In the genomic region with DNA sequence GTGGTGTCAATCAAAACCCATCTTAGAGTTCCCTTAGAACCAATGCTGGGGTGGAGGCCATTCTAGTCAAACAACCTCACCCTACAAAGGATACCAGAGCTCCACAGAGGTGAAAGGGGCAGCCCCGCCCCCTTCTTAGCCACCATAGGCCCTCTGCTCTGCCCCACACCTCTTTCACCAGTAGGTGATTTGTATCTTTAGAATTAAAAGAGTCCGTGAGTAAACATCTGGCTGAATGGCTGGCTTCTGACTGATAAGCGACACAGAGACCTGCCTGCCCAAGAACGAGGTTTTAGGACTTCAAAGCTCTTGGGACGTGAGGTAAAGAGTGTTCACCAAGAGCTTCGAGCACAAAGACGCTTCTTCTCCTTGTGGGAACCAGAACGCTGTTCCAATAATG, we compare ENCODE assay signal across 14 mouse cellular contexts.
DNase-seq lines count a peak whose midpoint lies in the region; ATAC-seq and TF ChIP-seq lines count a peak whose summit lies in the region.
"Had no signal": no experiment of that assay in that cellular context is flagged by ENCODE, and none has a peak within 500 bp of the region (broad histone marks: within the 10 kb centered on the region; RNA-seq: fewer than 3 reads in every experiment).

No protein-coding gene starts in this region.

- WGBS in heart, embryonic 14.5 days, result 60% methylated on average over 8 of the region's 8 CpGs
- 14% methylated on average over 8 of the region's 8 CpGs for WGBS in liver, embryonic 16.5 days (ENCODE audit: insufficient replicate concordance)

- no peak for DNase-seq in heart, postnatal 10 days
- DNase-seq in G1E (ENCODE audit: low spot score), result peak; percentile 32
- DNase-seq in cerebellum, postnatal 4 days (ENCODE audit: low spot score in 2 of 2), result no peak
- DNase-seq in cerebellum, adult 9-11 months, result no peak
- DNase-seq: cerebellum, adult 18-20 months; right cerebral cortex, adult 18-20 months; thymus, adult 2 months had no signal

- H3K4me1 ChIP-seq in heart, embryonic 14.5 days (ENCODE audit: control insufficient read depth in 2 of 2, insufficient read depth in 2 of 2, low read length in 2 of 2), result peaks cover 11 to 18% of the 10 kb centered on the region in 2 experiments
- H3K4me1 ChIP-seq in G1E (ENCODE audit: insufficient read depth, low read depth, low read length), result peaks cover 60% of the 10 kb centered on the region
- H3K4me1 ChIP-seq in brown adipose tissue, adult 24 weeks (ENCODE audit: control insufficient read depth, insufficient read depth, insufficient read length, low read length), result peaks cover 8% of the 10 kb centered on the region; the same call in 1 of the 2 replicates
- H3K4me1 ChIP-seq in liver, embryonic 16.5 days (ENCODE audit: control insufficient read depth, low read depth, low read length), result peaks cover 13% of the 10 kb centered on the region

- H3K9ac ChIP-seq in heart, embryonic 14.5 days (ENCODE audit: low read length), result no peak overlapping the region
- no peak overlapping the region for H3K9ac ChIP-seq in liver, embryonic 16.5 days (ENCODE audit: low read depth, low read length)
- H3K9ac ChIP-seq: hindbrain, embryonic 15.5 days; lung, embryonic 15.5 days had no signal

- H3K9me3 ChIP-seq in heart, embryonic 14.5 days (ENCODE audit: control insufficient read depth, low read length), result no peaks in the 10 kb centered on the region
- H3K9me3 ChIP-seq in G1E (replicated peaks), result no peaks in the 10 kb centered on the region
- H3K9me3 ChIP-seq in liver, embryonic 16.5 days (replicated peaks; ENCODE audit: control insufficient read depth, low read length), result no peaks in the 10 kb centered on the region
- H3K9me3 ChIP-seq: hindbrain, embryonic 15.5 days; lung, embryonic 15.5 days; midbrain, embryonic 10.5 days had no signal

- H3K27ac ChIP-seq in heart, embryonic 14.5 days (replicated peaks in 1 of 2; ENCODE audit: control insufficient read depth in 1 of 2, insufficient read depth in 1 of 2, low read depth in 2 of 2, low read length in 2 of 2), result peak overlapping the region; percentile 4 to 25; a peak in 2 of 4 replicates
- peak overlapping the region; percentile 96 for H3K27ac ChIP-seq in brown adipose tissue, adult 24 weeks (replicated peaks; ENCODE audit: low read depth, low read length)
- no peak overlapping the region for H3K27ac ChIP-seq in liver, embryonic 16.5 days (ENCODE audit: low read length)
- H3K27ac ChIP-seq: hindbrain, embryonic 15.5 days; kidney, postnatal 0 days; midbrain, embryonic 10.5 days had no signal

- ATAC-seq in heart, embryonic 14.5 days (ENCODE audit: insufficient number of reproducible peaks, insufficient read depth, low FRiP score, low read depth), result no peak
- ATAC-seq in G1E (ENCODE audit: extremely low read depth, insufficient number of reproducible peaks, low FRiP score, poor library complexity, severe bottlenecking), result peak; percentile 61
- peak; percentile 33 for ATAC-seq in liver, embryonic 16.5 days (ENCODE audit: low read depth)

- no peak overlapping the region for H3K4me2 ChIP-seq in heart, embryonic 14.5 days (ENCODE audit: low read length)
- H3K4me2 ChIP-seq in liver, embryonic 16.5 days (ENCODE audit: low read depth, low read length), result peak overlapping the region; percentile 19
- H3K4me2 ChIP-seq: hindbrain, embryonic 15.5 days; lung, embryonic 15.5 days had no signal

- TF ChIP-seq CTCF in G1E (IDR thresholded peaks at IDR 0.05; ENCODE audit: low read depth, low read length), result no peak

- intact Hi-C loops in heart, postnatal 10 days (cut with DNase I), result no loop called here

- no peaks in the 10 kb centered on the region for H3K36me3 ChIP-seq in heart, embryonic 14.5 days (ENCODE audit: control insufficient read depth, insufficient read depth, low read length)
- no peaks in the 10 kb centered on the region for H3K36me3 ChIP-seq in G1E (replicated peaks)
- H3K36me3 ChIP-seq in liver, embryonic 16.5 days (ENCODE audit: control insufficient read depth, insufficient read depth), result no peaks in the 10 kb centered on the region
- H3K36me3 ChIP-seq: hindbrain, embryonic 15.5 days; lung, embryonic 15.5 days; midbrain, embryonic 10.5 days had no signal

- H3K4me3 ChIP-seq in heart, embryonic 14.5 days (ENCODE audit: control insufficient read depth in 1 of 2, insufficient read depth in 1 of 2, low read depth in 1 of 2, low read length in 2 of 2), result no peak overlapping the region
- no peak overlapping the region; the same call in 1 of the 2 replicates for H3K4me3 ChIP-seq in G1E (ENCODE audit: low read depth, low read length)
- H3K4me3 ChIP-seq in brown adipose tissue, adult 24 weeks (ENCODE audit: insufficient read depth, low read depth, low read length), result no peak overlapping the region
- no peak overlapping the region for H3K4me3 ChIP-seq in liver, embryonic 16.5 days (ENCODE audit: low read depth, low read length)
- H3K4me3 ChIP-seq: hindbrain, embryonic 15.5 days; lung, embryonic 15.5 days; midbrain, embryonic 10.5 days had no signal

- no peaks in the 10 kb centered on the region for H3K27me3 ChIP-seq in heart, embryonic 14.5 days (ENCODE audit: control insufficient read depth, insufficient read depth, low read length)
- H3K27me3 ChIP-seq in G1E (ENCODE audit: insufficient read depth, low read length), result no peaks in the 10 kb centered on the region
- no peaks in the 10 kb centered on the region for H3K27me3 ChIP-seq in liver, embryonic 16.5 days (ENCODE audit: control insufficient read depth, insufficient read depth, low read depth, low read length)
- H3K27me3 ChIP-seq: hindbrain, embryonic 15.5 days; lung, embryonic 15.5 days had no signal
